Mouse (Mus musculus) heart, embryonic 12.5 days (tissue): ENCODE results near the gene Cep78. TPM values are rescaled to one million over a fixed set of nuclear protein-coding genes. Genes with fewer than 3 reads are reported as not detected.
A peak's percentile ranks its signal among the peaks of the same experiment; 100 is the strongest.
"Not testable (repeated sequence)": the region's sequence is repeated elsewhere in the genome, so short reads cannot be mapped to it uniquely, and the experiment has no call there.

Source experiments
- ATAC-seq: fragments of 200-750 bp; cut with Nextera tagmentation; 2 replicates; pipeline ENCODE4 v1.8.0; 2017; ENCODE audit warnings: moderate TSS enrichment, moderate library complexity; ENCODE audit not compliant: insufficient number of reproducible peaks, low FRiP score
- H3K27ac ChIP-seq: fragments of 300-500 bp; sonication (generic); 2 replicates; pipeline ENCODE4 v1.5.1; 2016; ENCODE audit warnings: mild to moderate bottlenecking, moderate library complexity; ENCODE audit not compliant: poor library complexity, severe bottlenecking
- H3K27me3 ChIP-seq: fragments of 300-500 bp; sonication (generic); replicated peaks from 2 replicates; pipeline ENCODE4 v1.6.1; 2016; ENCODE audit warnings: mild to moderate bottlenecking, moderate library complexity
- H3K36me3 ChIP-seq: fragments of 300-500 bp; sonication (generic); 2 replicates; pipeline ENCODE4 v1.6.1; 2016; ENCODE audit warnings: mild to moderate bottlenecking, moderate library complexity
- H3K4me1 ChIP-seq: fragments of 300-500 bp; sonication (generic); replicated peaks from 2 replicates; pipeline ENCODE4 v1.6.1; 2016; ENCODE audit warnings: mild to moderate bottlenecking
- H3K4me2 ChIP-seq: fragments of 300-500 bp; sonication (generic); 2 replicates; pipeline ENCODE4 v1.6.1; 2016; ENCODE audit warnings: mild to moderate bottlenecking, moderate library complexity
- H3K4me3 ChIP-seq: fragments of 300-500 bp; sonication (generic); 2 replicates; pipeline ENCODE4 v1.5.1; 2016; ENCODE audit warnings: mild to moderate bottlenecking
- H3K9ac ChIP-seq: fragments of 300-500 bp; sonication (generic); 2 replicates; pipeline ENCODE4 v1.6.1; 2016; ENCODE audit warnings: mild to moderate bottlenecking, moderate library complexity
- H3K9me3 ChIP-seq: fragments of 300-500 bp; sonication (generic); replicated peaks from 2 replicates; pipeline ENCODE4 v1.6.1; 2016; ENCODE audit warnings: mild to moderate bottlenecking, moderate library complexity
- WGBS: fragments of 180-500 bp; shearing (Covaris S2); methylation state at CpG from one replicate; pipeline ENCODE4 v1.1.7; 2016; 5-methylcytosine and 5-hydroxymethylcytosine counted together
- polyA plus RNA-seq: library from polyadenylated mRNA; unstranded; fragments of >200 nt; fragmentation: Nextera tagmentation; extraction: Ambion mirVana; gene quantifications from 2 replicates; pipeline ENCODE4 v1.2.1, GENCODE M21; 2016

Cep78 gene
- 16.1 and 16.7 TPM in 2 replicates for polyA plus RNA-seq

DNA sequence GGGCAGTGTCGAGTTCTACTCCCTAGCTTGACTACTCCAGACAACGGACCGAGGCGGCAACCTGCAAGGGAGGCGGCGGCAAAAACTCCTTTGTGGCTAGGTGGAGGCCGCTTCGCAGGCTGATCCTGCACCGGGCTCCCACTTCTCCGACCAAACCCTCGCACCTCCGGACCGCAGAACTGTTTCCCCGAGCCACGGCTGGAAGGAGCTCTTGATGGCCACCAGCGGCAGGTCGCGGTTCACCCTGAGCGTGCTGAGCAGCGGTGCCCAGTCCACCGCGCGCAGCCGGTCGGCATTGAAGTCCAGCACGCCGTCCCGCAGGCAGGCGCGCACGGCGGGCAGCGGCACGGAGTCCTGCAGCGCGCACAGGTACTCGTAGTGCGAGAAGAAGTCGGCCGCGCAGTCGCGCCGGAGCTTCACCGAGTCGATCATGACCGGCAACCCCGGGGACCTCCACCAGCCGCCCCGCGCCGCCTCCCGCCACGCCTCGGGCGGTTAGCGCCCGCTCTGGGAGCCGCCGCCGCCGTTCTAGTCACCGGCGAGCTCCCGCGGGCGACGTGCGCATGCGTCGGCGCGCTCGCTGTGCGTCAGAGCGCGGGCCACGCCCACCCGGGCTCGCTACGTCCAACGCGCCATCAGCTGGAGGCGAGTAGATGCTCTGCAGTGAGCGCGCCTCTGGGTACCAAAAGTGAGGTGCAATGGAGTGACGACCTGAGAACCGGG lies at the start of gene Cep78:
TSS of gene Cep78 (minus strand) at position 541 of the 723 bp plus-strand sequence.
- Histone ChIP-seq H3K4me3 (peak within 1 kb of the TSS; percentile 76), H3K36me3 (peaks cover 14% of the 10 kb centered on the region; the same call in 1 of the 2 replicates), H3K9me3 (no peaks in the 10 kb centered on the region), H3K27ac (peak within 1 kb of the TSS; percentile 87), H3K4me1 (peaks cover 4% of the 10 kb centered on the region), H3K9ac (peak within 1 kb of the TSS; percentile 85), H3K27me3 (no peaks in the 10 kb centered on the region), H3K4me2 (peak within 1 kb of the TSS; percentile 91)
- under 1% methylated on average over 88 of the region's 88 CpGs for WGBS
- ATAC-seq: peak; percentile 93

DNA sequence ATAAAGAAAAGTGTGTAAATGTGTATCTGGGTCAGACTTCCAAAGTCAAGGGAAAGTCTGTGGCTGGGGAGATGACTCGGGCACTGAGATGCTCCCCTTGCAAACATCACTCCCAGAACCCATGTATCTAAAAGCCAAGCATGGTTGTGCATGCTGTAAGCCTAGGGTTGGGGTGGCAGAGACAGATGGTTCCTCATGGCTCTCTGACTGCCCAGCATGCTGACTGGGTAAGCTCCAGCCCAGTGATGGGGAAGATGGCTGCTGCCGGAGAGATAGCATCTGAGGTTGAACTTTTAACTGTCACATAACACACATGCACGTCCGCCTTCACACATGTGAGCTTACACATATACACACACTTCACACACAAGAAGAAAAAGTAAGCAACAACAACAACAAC lies 46.5 kb upstream of the Cep78 start:
- H3K27ac ChIP-seq: no peak overlapping the region
- H3K4me2 ChIP-seq: no peak overlapping the region
- no peak overlapping the region for H3K9ac ChIP-seq
- no peaks in the 10 kb centered on the region for H3K9me3 ChIP-seq
- H3K4me1 ChIP-seq: no peaks in the 10 kb centered on the region
- WGBS: 86% methylated on average over 4 of the region's 4 CpGs
- H3K27me3 ChIP-seq: no peaks in the 10 kb centered on the region
- H3K4me3 ChIP-seq: no peak overlapping the region
- no peaks in the 10 kb centered on the region for H3K36me3 ChIP-seq
- no peak for ATAC-seq

- not testable (repeated sequence) for H3K27me3 ChIP-seq, H3K9me3 ChIP-seq, H3K27ac ChIP-seq, H3K4me1 ChIP-seq, H3K36me3 ChIP-seq, ATAC-seq
- WGBS: 29% methylated on average over 7 of the region's 9 CpGs
- H3K4me3 ChIP-seq: peak overlapping the region; percentile 42
- H3K9ac ChIP-seq: 0 out of 2 replicates have a peak overlapping the region, but pooled peaks have one; percentile 50
- H3K4me2 ChIP-seq: peak overlapping the region; percentile 61
Observed at GRCm38 (mm10) chr19:16029253-16029771, 44.5 kb upstream of the Cep78 start.

DNA sequence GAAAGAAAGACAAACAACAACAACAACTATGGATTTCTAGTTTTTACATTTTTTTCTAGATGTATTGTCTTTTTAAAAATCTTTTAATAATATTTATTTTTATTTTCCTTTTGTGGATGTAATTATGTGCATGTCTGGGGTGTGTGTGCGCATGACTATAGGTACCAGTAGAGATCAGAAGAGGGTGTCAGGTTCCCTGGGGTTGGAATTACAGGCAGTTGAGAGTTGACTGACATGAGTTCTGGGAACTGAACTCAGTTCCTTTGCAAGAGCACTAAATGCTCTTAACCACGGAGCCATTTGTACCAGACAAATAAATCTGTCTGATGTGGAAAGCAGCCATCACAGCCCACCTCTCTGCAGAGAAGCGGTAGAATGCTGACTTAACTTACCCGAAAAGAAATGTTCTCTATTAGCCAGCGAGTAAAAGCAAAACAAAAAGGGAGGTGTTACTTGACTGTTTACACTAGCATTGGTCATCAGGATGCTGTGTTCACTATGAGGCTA lies 44.0 kb upstream of the Cep78 start:
- Histone ChIP-seq H3K9me3 (no peaks in the 10 kb centered on the region), H3K4me1 (no peaks in the 10 kb centered on the region), H3K36me3 (no peaks in the 10 kb centered on the region), H3K27me3 (no peaks in the 10 kb centered on the region), H3K9ac (0 out of 2 replicates have a peak overlapping the region, but pooled peaks have one; percentile 50), H3K4me3 (peak overlapping the region; percentile 42), H3K27ac (no peak overlapping the region), H3K4me2 (peak overlapping the region; percentile 61)
- no peak for ATAC-seq
- WGBS: 54% methylated on average over 5 of the region's 5 CpGs

- Histone ChIP-seq H3K4me2 (no peak overlapping the region), H3K9me3 (no peaks in the 10 kb centered on the region), H3K27ac (no peak overlapping the region), H3K36me3 (no peaks in the 10 kb centered on the region), H3K9ac (no peak overlapping the region), H3K4me3 (no peak overlapping the region), H3K27me3 (no peaks in the 10 kb centered on the region), H3K4me1 (no peaks in the 10 kb centered on the region)
- 78% methylated on average over 15 of the region's 15 CpGs for WGBS
- ATAC-seq: no peak
Observed at GRCm38 (mm10) chr19:16027876-16028670, 43.3 kb upstream of the Cep78 start.

GRCm38 (mm10) chr19:16026276-16026675 lies 41.5 kb upstream of the Cep78 start:
- H3K4me1 ChIP-seq: no peaks in the 10 kb centered on the region
- WGBS: 92% methylated on average over 5 of the region's 5 CpGs
- ATAC-seq: no peak
- H3K9ac ChIP-seq: no peak overlapping the region
- no peak overlapping the region for H3K27ac ChIP-seq
- H3K36me3 ChIP-seq: no peaks in the 10 kb centered on the region
- no peak overlapping the region for H3K4me2 ChIP-seq
- H3K9me3 ChIP-seq: no peaks in the 10 kb centered on the region
- no peaks in the 10 kb centered on the region for H3K27me3 ChIP-seq
- no peak overlapping the region for H3K4me3 ChIP-seq

GRCm38 (mm10) chr19:16022178-16022577 lies 37.4 kb upstream of the Cep78 start:
- Histone ChIP-seq H3K9me3 (0 out of 2 replicates have a peak, but pooled peaks cover 4% of the 10 kb centered on the region), H3K27ac (no peak overlapping the region), H3K27me3 (no peaks in the 10 kb centered on the region), H3K36me3 (no peaks in the 10 kb centered on the region), H3K4me3 (no peak overlapping the region), H3K9ac (no peak overlapping the region), H3K4me1 (no peaks in the 10 kb centered on the region), H3K4me2 (no peak overlapping the region)
- no peak for ATAC-seq
- WGBS: 71% methylated on average over 10 of the region's 10 CpGs

DNA sequence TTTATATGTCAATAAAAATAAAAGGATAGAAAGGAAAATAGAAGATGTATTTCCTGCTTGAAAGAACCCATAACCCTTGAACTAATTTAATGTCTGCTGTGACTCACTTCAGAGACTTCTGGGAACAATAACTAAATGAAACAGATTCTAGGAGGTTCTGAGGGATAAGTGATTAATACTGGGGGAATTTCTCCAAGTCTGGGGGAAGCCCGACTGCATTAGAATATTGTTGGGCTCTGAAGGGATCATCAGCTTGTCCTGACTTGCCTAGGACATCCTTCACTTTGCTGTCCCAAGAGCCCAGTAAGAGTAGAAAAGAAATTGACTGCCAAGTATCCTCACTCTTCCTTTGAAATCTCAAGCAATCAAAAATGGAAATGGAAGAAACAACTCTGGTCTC lies 31.4 kb upstream of the Cep78 start:
- Histone ChIP-seq H3K4me2 (no peak overlapping the region), H3K36me3 (no peaks in the 10 kb centered on the region), H3K9me3 (0 out of 2 replicates have a peak, but pooled peaks cover 4% of the 10 kb centered on the region), H3K27me3 (no peaks in the 10 kb centered on the region), H3K9ac (no peak overlapping the region), H3K4me1 (no peaks in the 10 kb centered on the region), H3K4me3 (no peak overlapping the region), H3K27ac (no peak overlapping the region)
- WGBS: 60% methylated on average over 1 of the region's 1 CpGs
- no peak for ATAC-seq

DNA sequence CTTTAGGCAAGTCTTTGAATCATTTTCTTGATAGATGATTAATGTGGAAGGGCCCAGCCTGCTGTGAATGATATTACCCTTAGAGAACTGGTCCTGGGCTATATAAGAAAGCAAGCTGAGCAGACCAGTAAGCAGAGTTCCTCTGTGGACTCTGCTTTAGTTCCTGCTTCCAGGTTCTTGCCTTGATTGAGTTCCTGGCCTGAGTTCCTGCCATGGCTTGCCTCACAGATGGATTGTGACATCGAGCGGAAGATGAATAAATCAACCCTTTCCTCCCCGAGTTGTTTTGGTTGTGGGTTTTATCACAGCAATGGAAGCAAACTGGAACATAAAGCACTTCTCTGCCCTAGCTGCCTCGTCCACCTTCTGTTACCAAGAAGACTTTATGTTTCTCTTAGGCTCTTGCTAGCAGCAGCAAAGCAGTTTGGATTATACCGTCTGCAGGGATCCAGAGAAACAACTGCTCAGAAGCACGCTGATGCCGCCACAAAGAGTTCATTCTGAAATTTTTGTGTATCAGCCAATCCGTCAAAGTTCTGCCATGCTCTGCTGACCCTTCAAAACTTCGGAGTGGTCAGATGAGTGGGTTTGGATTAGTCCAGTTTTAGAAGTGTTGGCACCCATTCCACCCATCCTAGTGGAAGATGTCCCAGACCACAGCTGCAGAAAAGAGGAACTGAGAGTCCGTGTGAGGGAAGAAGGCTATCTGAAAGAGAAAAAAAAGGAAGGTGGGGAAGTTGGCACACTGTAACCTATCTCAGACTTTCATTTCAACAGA lies 30.6 kb upstream of the Cep78 start:
- H3K27me3 ChIP-seq: no peaks in the 10 kb centered on the region
- WGBS: 71% methylated on average over 10 of the region's 10 CpGs
- ATAC-seq: no peak
- H3K9me3 ChIP-seq: 0 out of 2 replicates have a peak, but pooled peaks cover 4% of the 10 kb centered on the region
- H3K27ac ChIP-seq: no peak overlapping the region
- H3K4me2 ChIP-seq: no peak overlapping the region
- no peaks in the 10 kb centered on the region for H3K4me1 ChIP-seq
- H3K9ac ChIP-seq: no peak overlapping the region
- no peaks in the 10 kb centered on the region for H3K36me3 ChIP-seq
- no peak overlapping the region for H3K4me3 ChIP-seq

DNA sequence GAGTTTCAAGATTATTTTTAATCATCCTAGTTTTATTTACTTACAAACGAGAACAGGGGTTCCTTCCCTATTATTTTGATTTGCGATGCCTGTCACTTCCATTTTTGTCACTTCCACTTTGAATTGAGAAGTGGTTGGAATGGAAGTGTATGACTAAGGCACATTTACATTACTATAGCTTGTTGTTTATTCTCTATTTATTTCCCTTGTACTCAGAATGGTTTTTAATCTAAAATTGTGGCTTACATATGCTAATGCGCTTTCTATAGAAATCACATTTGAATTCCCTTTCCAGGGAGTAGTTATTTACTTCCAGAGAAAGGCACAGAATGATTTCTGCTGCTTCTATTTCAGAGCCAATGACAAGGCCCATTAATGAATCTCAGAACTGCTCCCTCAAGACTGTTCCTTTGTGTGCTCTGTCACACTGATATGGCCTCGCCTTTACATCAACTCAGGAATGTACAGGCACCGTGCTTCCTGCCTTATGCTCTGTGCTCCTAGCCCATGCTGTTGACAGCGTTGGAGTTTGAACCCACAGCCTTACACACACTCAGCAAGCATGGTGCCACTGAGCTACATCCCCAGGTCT lies 25.1 kb upstream of the Cep78 start:
- Histone ChIP-seq H3K36me3 (no peaks in the 10 kb centered on the region), H3K4me1 (no peaks in the 10 kb centered on the region), H3K9ac (no peak overlapping the region), H3K4me3 (no peak overlapping the region), H3K27me3 (no peaks in the 10 kb centered on the region), H3K9me3 (peaks cover 1% of the 10 kb centered on the region; the same call in 1 of the 2 replicates), H3K27ac (no peak overlapping the region), H3K4me2 (no peak overlapping the region)
- no peak for ATAC-seq
- 73% methylated on average over 6 of the region's 6 CpGs for WGBS
